Mouse (Mus musculus): ENCODE data around the gene Dcun1d3. TPM values are rescaled to one million over a fixed set of nuclear protein-coding genes. Genes with fewer than 3 reads are reported as not detected.

Dcun1d3 gene
- polyA plus RNA-seq, 2 experiments from 2014 or later: 7.0 to 13.8 TPM

Other genes with a start within 250 kb of the Dcun1d3 start
- gene Acsm4, start 206.3 kb downstream of the Dcun1d3 start, polyA plus RNA-seq (2017; shearing (Covaris generic)): not detected
- 10 to 100 TPM; 48.8 to 55.2 TPM for gene Thumpd1, start 175.5 kb downstream of the Dcun1d3 start, polyA plus RNA-seq (2017; shearing (Covaris generic))
- gene Acsm3, start 135.4 kb downstream of the Dcun1d3 start, polyA plus RNA-seq (2017; shearing (Covaris generic)): under 1 TPM in 1 of 2 experiments, not detected in 1; 0.09 TPM
- 10 to 100 TPM; 46.4 to 47.2 TPM for gene Rexo5, start 102.3 kb downstream of the Dcun1d3 start, polyA plus RNA-seq (2017; shearing (Covaris generic))
- gene Eri2, start 102.2 kb downstream of the Dcun1d3 start, polyA plus RNA-seq (2017; shearing (Covaris generic)): 10 to 100 TPM; 10.5 to 10.9 TPM
- gene Lyrm1, start 437 bp downstream of the Dcun1d3 start, polyA plus RNA-seq (2017; shearing (Covaris generic)): 10 to 100 TPM; 17.3 to 25.6 TPM
- not detected for gene Dnah3, start 199.0 kb upstream of the Dcun1d3 start, polyA plus RNA-seq (2017; shearing (Covaris generic))
- gene Tmem159, start 206.1 kb upstream of the Dcun1d3 start, polyA plus RNA-seq (2017; shearing (Covaris generic)): 10 to 100 TPM in 1 of 2 experiments, 1 to 10 TPM in 1; 9.2 to 10.3 TPM
- gene Zp2, start 249.0 kb upstream of the Dcun1d3 start, polyA plus RNA-seq (2017; shearing (Covaris generic)): not detected

All from CD4-positive, CD25-positive, alpha-beta regulatory T cell, adult 4 months (primary cell).